Mouse (Mus musculus) macrophage (primary cell): Measurements from ENCODE around the gene Tjp3. TPM values are rescaled to one million over a fixed set of nuclear protein-coding genes. Genes with fewer than 3 reads are reported as not detected.

ENCODE experiments used
- H3K27ac ChIP-seq: fragments of 350-480 bp; formaldehyde crosslinking; 2 replicates; pipeline ENCODE4 v1.9.0; 2021
- H3K36me3 ChIP-seq: fragments of 350-480 bp; formaldehyde crosslinking; 2 replicates; pipeline ENCODE4 v1.9.0; 2021; ENCODE audit errors: inconsistent target
- H3K4me3 ChIP-seq: fragments of 350-480 bp; formaldehyde crosslinking; 2 replicates; pipeline ENCODE4 v1.9.0; 2021; ENCODE audit errors: inconsistent target
- H3K79me2 ChIP-seq: fragments of 350-480 bp; formaldehyde crosslinking; 2 replicates; pipeline ENCODE4 v1.9.0; 2021; ENCODE audit errors: inconsistent target
- WGBS: methylation state at CpG from one replicate; pipeline ENCODE4 v1.1.7; 2026; ENCODE audit warnings: inconsistent platforms; ENCODE audit not compliant: missing documents; 5-methylcytosine and 5-hydroxymethylcytosine counted together
- polyA plus RNA-seq: library from polyadenylated mRNA; stranded (reverse); fragments of 250-400 nt; gene quantifications from 3 replicates; pipeline ENCODE4 v1.2.4, GENCODE M21; 2018; ENCODE audit warnings: inconsistent platforms

The Tjp3 gene
- polyA plus RNA-seq, 1 experiment from 2014 or later, result 3.3 TPM

DNA sequence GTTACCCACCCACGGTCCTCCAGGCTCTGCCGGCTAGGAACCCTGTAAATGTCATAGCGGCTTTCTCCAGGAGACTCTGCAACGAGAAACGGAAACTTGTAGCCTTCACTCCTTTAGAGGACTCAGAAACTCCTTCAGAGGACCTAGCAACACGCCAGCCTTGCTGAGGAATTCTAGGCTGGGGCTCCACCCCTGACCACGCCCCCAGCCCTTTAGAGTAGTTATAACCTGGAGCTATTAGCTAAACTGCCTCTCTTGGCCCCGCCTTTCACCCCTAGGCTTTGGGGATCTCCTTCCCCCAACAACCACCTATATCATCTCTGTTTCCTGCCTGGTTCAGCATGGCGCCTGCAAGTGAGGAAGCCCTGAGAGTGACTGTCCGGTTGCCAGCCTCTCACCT is 11.9 kb downstream of the Tjp3 start:
- 92% methylated on average over 10 of the region's 10 CpGs for WGBS
- Histone ChIP-seq H3K4me3 (no peak overlapping the region), H3K27ac (no peak overlapping the region), H3K79me2 (no peaks in the 10 kb centered on the region), H3K36me3 (no peaks in the 10 kb centered on the region)

GRCm38 (mm10) chr10:81277676-81278075 is 13.7 kb downstream of the Tjp3 start:
- Histone ChIP-seq H3K79me2 (no peaks in the 10 kb centered on the region), H3K36me3 (peaks cover 10% of the 10 kb centered on the region; the same call in 1 of the 2 replicates), H3K27ac (no peak overlapping the region), H3K4me3 (no peak overlapping the region)
- WGBS, result 91% methylated on average over 17 of the region's 22 CpGs

- Histone ChIP-seq H3K36me3 (peaks cover 18% of the 10 kb centered on the region; the same call in 1 of the 2 replicates), H3K27ac (no peak overlapping the region), H3K4me3 (no peak overlapping the region), H3K79me2 (peaks cover 6% of the 10 kb centered on the region)
- 93% methylated on average over 17 of the region's 19 CpGs for WGBS
These were observed 17.5 kb downstream of the Tjp3 start for GRCm38 (mm10) chr10:81273842-81274241.

DNA sequence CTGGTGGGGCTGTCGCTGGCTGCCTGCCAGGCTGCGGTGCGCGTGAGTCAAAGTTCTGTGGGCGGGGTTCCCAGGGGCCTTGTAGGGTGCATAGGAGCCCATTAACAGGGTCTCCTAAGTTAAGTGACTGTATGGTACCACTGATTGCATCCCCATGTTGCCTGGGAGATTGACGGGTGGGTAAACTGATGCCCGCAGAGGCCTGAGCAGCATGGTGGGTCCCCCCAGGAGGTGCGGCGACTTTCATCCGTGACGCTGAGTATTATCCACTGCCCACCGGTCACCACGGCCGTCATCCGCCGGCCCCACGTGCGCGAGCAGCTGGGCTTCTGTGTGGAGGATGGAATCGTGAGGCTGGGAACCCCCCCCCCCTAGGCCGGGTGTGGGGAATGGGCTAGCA is 19.0 kb downstream of the Tjp3 start:
- H3K27ac ChIP-seq, result no peak overlapping the region
- H3K36me3 ChIP-seq, result peaks cover 18% of the 10 kb centered on the region; the same call in 1 of the 2 replicates
- H3K79me2 ChIP-seq, result peaks cover 14% of the 10 kb centered on the region
- WGBS, result 96% methylated on average over 19 of the region's 21 CpGs
- H3K4me3 ChIP-seq, result no peak overlapping the region

DNA sequence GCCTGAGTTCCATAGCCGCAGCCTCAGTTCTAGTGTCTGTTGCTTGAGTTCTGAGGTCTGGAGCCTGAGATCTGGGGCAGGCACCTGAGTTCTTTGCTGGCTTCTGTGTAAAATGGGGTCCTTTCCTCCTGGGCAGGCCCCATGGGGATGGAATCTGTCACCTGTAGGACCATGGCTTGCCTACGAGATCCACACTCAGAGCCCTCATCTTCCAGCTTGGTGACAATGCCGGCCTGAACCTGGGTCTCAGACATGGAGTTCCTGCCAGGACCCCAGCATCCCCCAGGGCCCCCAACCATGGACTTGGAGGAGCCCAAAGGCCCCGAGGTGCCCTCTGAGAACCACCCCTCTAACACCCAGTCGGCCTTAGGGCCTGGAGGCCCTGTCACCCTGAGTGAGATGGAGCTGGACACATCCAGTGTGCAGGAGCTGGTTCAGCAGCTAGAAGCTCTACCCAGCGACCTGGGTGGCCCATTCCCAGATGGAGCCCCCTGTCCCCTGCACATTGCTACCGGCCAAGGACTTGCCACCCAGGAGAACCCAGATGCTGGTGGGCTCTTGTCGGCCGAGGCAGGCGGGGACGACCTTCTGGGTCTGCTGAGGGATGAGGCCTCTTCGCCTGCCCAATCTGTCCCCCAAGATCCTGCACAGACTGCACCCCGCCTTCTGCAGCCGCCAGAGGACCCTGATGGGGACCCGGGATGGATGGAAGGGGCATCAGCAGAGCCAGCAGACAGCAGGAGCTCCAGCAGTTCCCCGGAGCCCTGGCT is 22.6 kb downstream of the Tjp3 start:
- peak overlapping the region; percentile 62 for H3K27ac ChIP-seq
- peaks cover 27% of the 10 kb centered on the region for H3K79me2 ChIP-seq
- 88% methylated on average over 16 of the region's 16 CpGs for WGBS
- H3K36me3 ChIP-seq, result peaks cover 25% of the 10 kb centered on the region; the same call in 1 of the 2 replicates
- peak overlapping the region; percentile 94 for H3K4me3 ChIP-seq

DNA sequence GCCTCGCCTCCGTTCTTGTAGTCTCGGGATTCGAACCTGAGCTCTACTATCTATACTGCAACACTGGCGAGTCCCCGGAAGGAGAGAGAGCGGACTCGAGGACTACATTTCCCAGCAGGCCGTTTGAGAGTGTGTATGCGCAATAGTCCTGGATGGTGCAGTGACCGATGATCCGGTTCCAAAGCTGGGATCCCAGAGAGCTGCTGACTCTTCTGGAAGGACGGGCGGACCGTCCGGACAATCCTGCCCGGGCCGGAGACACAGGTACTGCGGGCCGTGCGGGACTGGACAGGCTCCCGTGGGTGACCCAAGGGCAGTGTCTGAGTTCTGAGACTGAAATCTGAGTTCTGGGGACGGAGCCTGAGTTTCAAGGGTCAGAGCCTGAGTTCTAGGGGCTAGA is 23.3 kb downstream of the Tjp3 start:
- H3K4me3 ChIP-seq, result peak overlapping the region; percentile 94
- peaks cover 19% of the 10 kb centered on the region; the same call in 1 of the 2 replicates for H3K36me3 ChIP-seq
- WGBS, result 5% methylated on average over 23 of the region's 23 CpGs
- peak overlapping the region; percentile 62 for H3K27ac ChIP-seq
- H3K79me2 ChIP-seq, result peaks cover 27% of the 10 kb centered on the region

GRCm38 (mm10) chr10:81266211-81267105 is 24.9 kb downstream of the Tjp3 start, which contains the start of the genes Mrpl54 and Apba3:
Mrpl54 (minus strand) TSS chr10:81266934.
Apba3 (plus strand) TSS chr10:81266960.
- Histone ChIP-seq H3K27ac (peak within 1 kb of the TSS; percentile 81), H3K79me2 (peaks cover 27% of the 10 kb centered on the region), H3K36me3 (0 out of 2 replicates have a peak, but pooled peaks cover 14% of the 10 kb centered on the region), H3K4me3 (peak within 1 kb of the TSS; percentile 94)
- WGBS, result under 1% methylated on average over 48 of the region's 48 CpGs

- peak overlapping the region; percentile 45 for H3K4me3 ChIP-seq
- 0 out of 2 replicates have a peak overlapping the region, but pooled peaks have one; percentile 81 for H3K27ac ChIP-seq
- H3K36me3 ChIP-seq, result 0 out of 2 replicates have a peak, but pooled peaks cover 9% of the 10 kb centered on the region
- H3K79me2 ChIP-seq, result peaks cover 27% of the 10 kb centered on the region
- WGBS, result 96% methylated on average over 8 of the region's 8 CpGs
These were observed 25.8 kb downstream of the Tjp3 start for GRCm38 (mm10) chr10:81265540-81265939.

DNA sequence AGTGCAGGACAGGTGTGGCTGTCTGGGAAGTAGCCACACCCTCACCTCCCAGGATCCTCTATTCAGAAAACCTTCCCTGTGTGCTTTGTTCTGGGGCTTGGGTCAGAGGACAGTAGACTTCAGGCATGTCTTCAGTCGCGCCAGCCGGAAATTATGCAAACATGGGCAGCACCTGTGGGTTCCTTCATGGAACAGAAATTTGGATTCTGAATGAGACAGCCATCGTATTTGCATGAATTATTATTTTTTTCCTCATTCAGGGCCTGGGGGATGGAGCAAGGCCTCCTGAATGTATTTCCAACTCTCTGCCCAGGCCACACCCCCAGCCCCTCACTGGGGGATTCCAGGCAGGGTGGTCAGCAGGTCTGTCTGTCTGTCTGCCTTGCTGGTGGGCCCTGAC is 30.4 kb downstream of the Tjp3 start:
- Histone ChIP-seq H3K4me3 (no peak overlapping the region), H3K36me3 (0 out of 2 replicates have a peak, but pooled peaks cover 7% of the 10 kb centered on the region), H3K27ac (no peak overlapping the region), H3K79me2 (peaks cover 9% of the 10 kb centered on the region; the same call in 1 of the 2 replicates)
- WGBS, result 91% methylated on average over 4 of the region's 4 CpGs

- H3K4me3 ChIP-seq, result no peak overlapping the region
- 80% methylated on average over 21 of the region's 21 CpGs for WGBS
- no peaks in the 10 kb centered on the region for H3K79me2 ChIP-seq
- no peak overlapping the region for H3K27ac ChIP-seq
- H3K36me3 ChIP-seq, result 0 out of 2 replicates have a peak, but pooled peaks cover 5% of the 10 kb centered on the region
These were observed 32.0 kb downstream of the Tjp3 start for GRCm38 (mm10) chr10:81259225-81259884.

DNA sequence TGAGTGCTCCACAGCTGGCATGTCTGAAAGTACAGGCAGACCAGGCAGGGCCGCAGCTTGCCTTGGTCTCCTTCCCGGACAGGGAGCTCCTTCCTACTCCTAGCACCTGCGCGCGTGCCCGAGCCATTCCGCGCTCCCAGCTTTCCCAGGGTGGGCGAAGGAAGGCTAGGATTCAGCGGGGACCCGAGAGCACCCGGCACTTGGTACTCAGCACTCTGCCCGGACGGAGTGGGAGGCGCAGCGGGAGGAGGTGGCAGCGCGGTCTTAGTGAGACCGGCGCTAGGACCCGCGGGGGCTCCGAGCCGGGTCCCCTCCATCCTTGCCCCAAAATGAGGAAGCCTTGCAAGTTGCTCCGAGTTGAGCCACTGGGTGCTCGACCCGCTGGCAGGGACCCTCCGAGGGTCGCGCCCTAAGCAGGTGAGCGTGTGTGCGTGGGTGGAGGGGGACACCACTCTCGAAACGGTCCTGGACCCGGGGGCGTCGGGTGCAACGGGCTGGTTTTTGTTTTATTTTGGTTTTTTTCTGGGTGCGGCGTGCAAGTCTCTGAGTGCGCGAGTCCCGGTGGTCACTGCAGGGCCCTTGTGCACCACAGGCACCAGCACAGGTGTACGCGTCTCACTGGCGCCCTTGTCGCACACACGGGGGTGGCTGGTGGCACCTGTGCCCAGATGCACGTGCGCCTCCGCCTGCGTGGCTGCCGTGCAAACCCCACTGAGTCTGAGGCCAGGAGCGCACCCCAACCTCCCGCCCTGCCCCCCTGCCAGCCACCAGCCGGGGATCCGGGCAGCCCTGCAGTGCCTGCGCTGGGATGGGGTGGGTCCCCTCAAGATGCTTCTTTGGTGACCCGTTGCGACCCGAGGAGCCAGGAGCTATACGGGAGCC is 34.0 kb downstream of the Tjp3 start:
- Histone ChIP-seq H3K79me2 (no peaks in the 10 kb centered on the region), H3K36me3 (no peaks in the 10 kb centered on the region), H3K27ac (no peak overlapping the region), H3K4me3 (peak overlapping the region; percentile 12; the same call in 1 of the 2 replicates)
- WGBS, result 4% methylated on average over 62 of the region's 62 CpGs

- H3K79me2 ChIP-seq, result no peaks in the 10 kb centered on the region
- no peak overlapping the region for H3K27ac ChIP-seq
- 13% methylated on average over 1 of the region's 1 CpGs for WGBS
- no peaks in the 10 kb centered on the region for H3K36me3 ChIP-seq
- H3K4me3 ChIP-seq, result no peak overlapping the region
These were observed 36.5 kb downstream of the Tjp3 start for GRCm38 (mm10) chr10:81254886-81255285.
